Mouse (Mus musculus) liver, postnatal 0 days (tissue): ENCODE data around the gene Scaf4.

Source experiments
- CTCF ChIP-seq: sonication (generic); IDR thresholded peaks from 2 replicates; pipeline ENCODE4 v1.5.1; 2016; ENCODE audit warnings: antibody characterized with exemption, low read depth
- EP300 ChIP-seq: IDR thresholded peaks from 2 replicates; pipeline ENCODE4 v1.6.1; 2016; ENCODE audit warnings: antibody characterized with exemption, low read depth, mild to moderate bottlenecking

DNA sequence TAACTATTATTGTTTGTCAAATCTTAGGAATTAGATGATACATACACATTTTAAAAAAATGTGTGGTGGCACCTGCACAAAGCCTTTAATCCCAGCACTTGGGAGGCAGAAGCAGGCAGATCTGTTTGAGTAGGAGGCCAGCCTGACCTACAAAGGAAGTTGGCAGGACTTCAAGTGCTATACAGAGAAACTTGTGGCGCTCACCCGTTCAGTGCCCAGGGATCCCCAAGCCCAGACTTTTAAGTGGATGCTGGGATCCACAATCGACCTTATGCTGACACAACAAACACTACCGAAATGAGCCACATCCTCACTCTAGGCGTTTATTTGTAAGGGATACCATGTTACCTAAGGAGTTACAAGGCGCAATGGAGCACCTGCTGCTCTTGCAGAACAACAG lies 8.8 kb downstream of the Scaf4 start:
- TF ChIP-seq CTCF (no peak), EP300 (no peak)
